Mouse (Mus musculus): ENCODE results near the gene Riiad1. TPM values are rescaled to one million over a fixed set of nuclear protein-coding genes. Genes with fewer than 3 reads are reported as not detected.

Gene Riiad1
- polyA plus RNA-seq, 1 experiment, result not detected

DNA sequence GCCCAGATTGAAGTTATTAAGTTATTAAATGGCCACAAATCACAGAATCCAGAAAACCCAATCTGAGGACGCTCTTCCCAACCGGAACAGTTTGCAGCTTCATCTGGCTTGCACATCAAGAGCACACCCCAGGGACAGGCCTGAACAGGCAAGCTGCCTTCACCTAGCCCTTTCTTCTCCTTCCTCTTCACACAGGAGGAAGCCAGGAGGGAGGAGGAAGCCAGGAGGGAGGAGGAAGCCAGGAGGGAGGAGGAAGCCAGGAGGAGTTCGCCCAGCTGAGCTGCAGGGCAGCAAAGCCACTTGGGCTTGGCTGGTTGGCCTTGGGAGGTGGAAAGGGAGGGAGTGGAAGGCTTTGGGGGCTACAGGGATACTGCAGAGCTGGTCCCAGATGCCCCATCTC, 11.2 kb downstream of the Riiad1 start:
- Histone ChIP-seq H3K9me3 (ENCODE audit: control insufficient read depth, low read length) (no peaks in the 10 kb centered on the region), H3K27me3 (ENCODE audit: control insufficient read depth) (peaks cover 17% of the 10 kb centered on the region), H3K4me3 (replicated peaks) (no peak overlapping the region), H3K4me1 (ENCODE audit: control insufficient read depth) (no peaks in the 10 kb centered on the region; the same call in 1 of the 2 replicates), H3K36me3 (ENCODE audit: control insufficient read depth) (no peaks in the 10 kb centered on the region)
- TF ChIP-seq TAL1 (IDR thresholded peaks at IDR 0.05; ENCODE audit: low read length), result no peak
- no peak for TF ChIP-seq GATA1 (IDR thresholded peaks at IDR 0.05; ENCODE audit: low read length)

DNA sequence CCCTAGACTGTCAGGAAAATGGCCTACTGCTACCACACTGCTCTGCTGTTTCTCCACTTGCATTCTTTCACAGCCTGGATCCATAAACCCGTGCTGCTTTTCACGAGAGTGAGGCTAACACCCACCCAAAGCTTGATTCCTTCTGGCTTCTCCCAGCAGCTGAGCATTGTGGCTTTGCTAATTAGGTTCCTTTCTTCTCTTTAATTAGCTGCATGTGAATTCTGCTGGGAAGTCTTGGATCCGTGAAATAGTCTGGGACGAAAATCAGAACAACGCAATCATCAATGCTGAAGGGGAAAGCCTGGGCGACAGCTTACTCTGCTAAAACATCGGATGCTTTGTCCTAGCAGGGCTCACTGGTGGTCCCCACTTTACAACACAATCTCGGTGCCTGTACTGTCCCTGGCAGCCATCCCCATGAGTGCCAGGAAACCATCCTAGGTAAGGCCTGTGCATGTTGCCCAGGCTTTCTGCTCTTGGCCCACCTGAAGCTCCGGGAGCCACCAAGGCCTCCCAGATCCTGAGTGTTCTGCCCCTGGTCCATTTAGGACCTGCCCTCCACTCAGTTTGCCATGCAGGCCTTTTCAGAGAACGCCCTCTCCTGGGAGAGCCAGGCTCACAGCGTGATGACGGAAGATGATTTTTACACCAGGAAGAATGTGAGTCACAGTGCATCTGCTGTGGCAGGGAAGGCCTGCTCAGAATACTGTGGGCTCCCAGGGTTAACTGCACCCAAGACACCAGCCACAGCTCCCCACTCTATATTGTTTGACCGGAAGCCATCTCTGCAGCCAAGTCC, 14.3 kb downstream of the Riiad1 start:
- H3K9me3 ChIP-seq (ENCODE audit: control insufficient read depth, low read length), result no peaks in the 10 kb centered on the region
- no peak overlapping the region for H3K4me3 ChIP-seq (replicated peaks)
- H3K4me1 ChIP-seq (ENCODE audit: control insufficient read depth), result no peaks in the 10 kb centered on the region
- TF ChIP-seq GATA1 (IDR thresholded peaks at IDR 0.05; ENCODE audit: low read length) (no peak), TAL1 (IDR thresholded peaks at IDR 0.05; ENCODE audit: low read length) (no peak)
- peaks cover 2% of the 10 kb centered on the region; the same call in 1 of the 2 replicates for H3K27me3 ChIP-seq (ENCODE audit: control insufficient read depth)
- H3K36me3 ChIP-seq (ENCODE audit: control insufficient read depth), result no peaks in the 10 kb centered on the region

GRCm38 (mm10) chr3:94463926-94464578, 16.1 kb downstream of the Riiad1 start:
- TF ChIP-seq GATA1 (IDR thresholded peaks at IDR 0.05; ENCODE audit: low read length) (no peak), TAL1 (IDR thresholded peaks at IDR 0.05; ENCODE audit: low read length) (no peak)
- Histone ChIP-seq H3K4me1 (ENCODE audit: control insufficient read depth) (no peaks in the 10 kb centered on the region), H3K9me3 (ENCODE audit: control insufficient read depth, low read length) (no peaks in the 10 kb centered on the region), H3K27me3 (ENCODE audit: control insufficient read depth) (peaks cover 2% of the 10 kb centered on the region; the same call in 1 of the 2 replicates), H3K36me3 (ENCODE audit: control insufficient read depth) (no peaks in the 10 kb centered on the region), H3K4me3 (replicated peaks) (no peak overlapping the region)

GRCm38 (mm10) chr3:94459834-94460233, 20.3 kb downstream of the Riiad1 start:
- Histone ChIP-seq H3K4me1 (ENCODE audit: control insufficient read depth) (peaks cover 4% of the 10 kb centered on the region), H3K36me3 (ENCODE audit: control insufficient read depth) (no peaks in the 10 kb centered on the region), H3K9me3 (ENCODE audit: control insufficient read depth, low read length) (peaks cover 3% of the 10 kb centered on the region; the same call in 1 of the 2 replicates), H3K27me3 (ENCODE audit: control insufficient read depth) (no peaks in the 10 kb centered on the region), H3K4me3 (replicated peaks) (no peak overlapping the region)
- no peak for TF ChIP-seq TAL1 (IDR thresholded peaks at IDR 0.05; ENCODE audit: low read length)
- no peak for TF ChIP-seq GATA1 (IDR thresholded peaks at IDR 0.05; ENCODE audit: low read length)

- H3K27me3 ChIP-seq (ENCODE audit: control insufficient read depth), result no peaks in the 10 kb centered on the region
- H3K4me3 ChIP-seq (replicated peaks), result no peak overlapping the region
- peaks cover 2% of the 10 kb centered on the region; the same call in 1 of the 2 replicates for H3K36me3 ChIP-seq (ENCODE audit: control insufficient read depth)
- peaks cover 3% of the 10 kb centered on the region; the same call in 1 of the 2 replicates for H3K9me3 ChIP-seq (ENCODE audit: control insufficient read depth, low read length)
- H3K4me1 ChIP-seq (ENCODE audit: control insufficient read depth), result peaks cover 4% of the 10 kb centered on the region
- TF ChIP-seq TAL1 (IDR thresholded peaks at IDR 0.05; ENCODE audit: low read length), result no peak
- TF ChIP-seq GATA1 (IDR thresholded peaks at IDR 0.05; ENCODE audit: low read length), result no peak
Observed at GRCm38 (mm10) chr3:94457055-94457454, 23.1 kb downstream of the Riiad1 start.

DNA sequence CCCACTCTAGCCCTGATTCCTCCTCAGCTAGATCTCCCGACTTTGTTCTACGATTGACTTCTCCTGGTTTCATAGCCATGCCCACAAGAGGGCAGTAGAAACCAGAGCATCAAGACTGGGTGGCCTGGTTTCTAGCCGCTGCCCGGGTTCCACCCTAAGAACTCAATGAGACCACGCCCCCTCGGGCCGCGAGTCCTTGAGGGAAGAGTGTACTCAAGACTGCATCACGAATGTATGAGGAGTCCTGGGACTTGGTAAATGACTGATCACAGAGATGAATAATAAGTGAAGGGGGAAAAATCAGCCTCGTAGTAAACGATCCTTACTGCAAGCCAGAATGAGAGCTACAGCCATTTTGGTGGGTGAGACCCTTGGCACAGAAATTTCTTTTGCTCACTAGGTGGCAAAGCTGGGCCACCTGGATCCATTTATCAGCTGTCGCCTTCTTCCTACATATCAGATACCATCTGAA, 23.6 kb downstream of the Riiad1 start:
- TF ChIP-seq GATA1 (IDR thresholded peaks at IDR 0.05; ENCODE audit: low read length) (no peak), TAL1 (IDR thresholded peaks at IDR 0.05; ENCODE audit: low read length) (no peak)
- H3K4me3 ChIP-seq (replicated peaks), result peak overlapping the region; percentile 17
- peaks cover 4% of the 10 kb centered on the region for H3K4me1 ChIP-seq (ENCODE audit: control insufficient read depth)

DNA sequence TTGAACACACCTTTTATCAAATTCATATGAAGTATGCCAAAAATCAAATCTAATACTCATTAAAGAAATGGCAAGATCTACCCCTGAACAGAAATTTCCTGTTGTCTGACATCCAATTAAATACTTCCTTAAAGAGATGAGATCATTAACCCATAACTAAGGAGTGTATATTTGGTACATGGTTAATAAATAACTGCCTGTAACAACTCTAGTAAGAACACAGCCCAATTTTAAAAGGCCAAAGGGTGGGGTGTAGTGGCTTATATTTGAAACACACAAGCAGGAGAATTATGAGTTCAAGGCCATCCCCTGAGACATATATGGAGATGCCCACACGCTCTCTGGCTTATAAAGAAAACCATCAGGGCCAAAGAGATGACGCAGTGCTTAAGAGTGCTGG, 30.8 kb downstream of the Riiad1 start:
- Histone ChIP-seq H3K9me3 (ENCODE audit: control insufficient read depth, low read length) (no peaks in the 10 kb centered on the region), H3K36me3 (ENCODE audit: control insufficient read depth) (peaks cover 65% of the 10 kb centered on the region), H3K27me3 (ENCODE audit: control insufficient read depth) (no peaks in the 10 kb centered on the region), H3K4me1 (ENCODE audit: control insufficient read depth) (peaks cover 8% of the 10 kb centered on the region), H3K4me3 (replicated peaks) (no peak overlapping the region)
- no peak for TF ChIP-seq GATA1 (IDR thresholded peaks at IDR 0.05; ENCODE audit: low read length)
- no peak for TF ChIP-seq TAL1 (IDR thresholded peaks at IDR 0.05; ENCODE audit: low read length)

More for the DNA sequence above, 23.6 kb downstream of the Riiad1 start:
- H3K9me3 ChIP-seq (ENCODE audit: control insufficient read depth, low read length), result peaks cover 3% of the 10 kb centered on the region; the same call in 1 of the 2 replicates
- peaks cover 2% of the 10 kb centered on the region; the same call in 1 of the 2 replicates for H3K36me3 ChIP-seq (ENCODE audit: control insufficient read depth)
- H3K27me3 ChIP-seq (ENCODE audit: control insufficient read depth), result no peaks in the 10 kb centered on the region

GRCm38 (mm10) chr3:94443597-94443964, 36.6 kb downstream of the Riiad1 start, which contains the start of gene Oaz3:
Gene Oaz3, minus strand, starts transcription at chr3:94443915.
- peaks cover 42% of the 10 kb centered on the region for H3K36me3 ChIP-seq (ENCODE audit: control insufficient read depth)
- peaks cover 19% of the 10 kb centered on the region for H3K27me3 ChIP-seq (ENCODE audit: control insufficient read depth)
- peak within 1 kb of the TSS; percentile 100 for H3K4me3 ChIP-seq (replicated peaks)
- TF ChIP-seq GATA1 (IDR thresholded peaks at IDR 0.05; ENCODE audit: low read length), result no peak
- no peak for TF ChIP-seq TAL1 (IDR thresholded peaks at IDR 0.05; ENCODE audit: low read length)
- H3K4me1 ChIP-seq (ENCODE audit: control insufficient read depth), result peaks cover 18% of the 10 kb centered on the region
- no peaks in the 10 kb centered on the region for H3K9me3 ChIP-seq (ENCODE audit: control insufficient read depth, low read length)
